Mouse (Mus musculus): ENCODE data around the gene Creb3l2.

- TF ChIP-seq FLI1 (IDR thresholded peaks at IDR 0.05; ENCODE audit: low read length), result no peak
- TF ChIP-seq GATA1 (IDR thresholded peaks at IDR 0.05; ENCODE audit: borderline replicate concordance, low read length), result no peak
Measured at GRCm38 (mm10) chr6:37370566-37370965, 71.4 kb downstream of the Creb3l2 start.
